Mouse (Mus musculus): ENCODE measurements around the gene Spatc1l.

Spatc1l gene

DNA sequence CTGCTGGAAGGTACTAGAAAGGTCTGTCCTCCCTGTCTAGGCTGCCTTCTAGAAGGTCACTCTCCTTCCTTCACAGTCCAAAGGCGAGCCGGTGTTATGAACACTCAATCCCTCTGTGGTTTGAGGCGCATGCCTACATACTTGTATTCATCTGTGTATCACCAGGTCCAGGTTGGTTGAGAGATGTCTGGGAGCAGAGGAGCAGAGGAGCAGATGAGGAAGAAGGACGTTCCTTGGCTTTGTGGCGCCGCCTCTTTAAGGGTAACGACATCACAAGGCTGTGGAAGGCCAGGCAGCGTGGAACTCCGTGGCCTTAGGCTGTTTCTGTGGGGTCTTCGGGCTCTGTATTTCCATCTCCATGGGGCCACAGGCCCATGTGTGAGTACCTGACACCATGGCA, at the start of gene Spatc1l:
Spatc1l (plus strand) TSS at position 301 of the 400 bp plus-strand sequence.
- no peak for DNase-seq (ENCODE audit: low read depth)

DNA sequence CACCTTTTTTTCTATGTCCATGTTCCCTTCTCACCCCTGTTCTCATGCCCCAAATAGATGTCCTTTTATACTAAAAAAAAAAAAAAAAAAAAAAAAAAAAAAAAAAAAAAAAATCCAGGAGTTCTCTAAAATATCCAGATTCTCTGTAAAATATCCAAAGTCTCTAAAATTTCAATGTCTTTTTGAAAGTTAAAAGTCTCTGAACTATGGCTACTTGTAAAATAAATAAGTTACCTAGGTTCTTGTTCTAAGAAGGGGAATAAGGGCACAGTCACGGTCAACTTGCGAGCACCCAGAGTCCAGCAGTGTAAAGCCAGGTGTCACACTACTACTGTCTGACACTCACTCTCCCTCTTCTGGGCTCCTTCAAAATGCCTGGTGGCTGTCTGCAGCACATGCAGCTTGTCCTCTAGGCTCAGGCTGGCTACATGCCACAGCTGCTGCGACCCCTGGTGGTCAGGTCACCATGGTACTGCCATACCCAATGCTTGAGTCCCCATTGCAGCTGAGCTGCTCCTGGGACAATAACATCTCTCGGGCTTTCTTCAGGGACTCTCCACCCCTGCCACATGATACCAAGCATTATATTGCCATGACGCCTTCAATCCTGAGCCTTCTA, 49.0 kb upstream of the Spatc1l start:
- DNase-seq (ENCODE audit: low read depth), result peak; percentile 73

DNA sequence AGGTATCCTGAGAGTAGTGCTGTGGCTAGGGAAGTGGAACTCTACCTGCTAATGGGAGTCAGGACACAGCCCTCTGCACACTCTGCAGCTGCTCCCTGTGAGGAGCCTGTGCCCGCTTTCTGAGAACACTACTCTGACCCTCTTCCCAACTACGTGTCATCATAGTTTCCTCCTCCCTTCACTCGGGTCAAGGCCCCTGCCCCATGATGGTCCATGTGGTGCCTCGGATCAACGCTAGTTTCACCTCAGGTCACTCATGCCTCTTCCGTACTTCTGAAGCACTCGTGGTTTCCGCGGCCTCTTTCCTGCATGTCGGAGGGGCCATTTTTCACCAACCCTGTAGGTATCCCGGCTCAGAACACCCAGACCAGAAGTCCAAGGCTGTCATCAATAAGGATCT, 31.1 kb upstream of the Spatc1l start:
- no peak for DNase-seq (ENCODE audit: low read depth)

DNA sequence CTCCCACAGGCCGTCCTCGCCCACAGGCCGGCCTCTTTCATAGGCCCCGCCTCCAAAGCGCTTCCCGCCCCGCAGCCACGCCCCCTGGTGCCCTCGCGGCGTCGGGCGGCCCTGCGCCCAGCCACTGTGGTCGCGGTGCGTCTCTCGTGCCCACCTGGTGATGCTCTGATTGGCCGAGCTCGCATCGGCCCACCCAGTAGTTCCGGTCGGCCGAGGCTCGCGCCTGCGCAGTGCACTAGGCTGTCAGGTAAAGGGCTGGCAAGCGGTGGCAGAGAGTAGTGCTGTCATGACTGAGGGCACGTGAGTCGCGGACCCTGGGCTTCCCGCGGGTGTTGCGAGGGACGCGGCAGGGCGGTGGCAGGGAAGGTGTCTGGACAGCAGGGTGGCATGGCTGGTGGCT, 30.7 kb upstream of the Spatc1l start, which contains the start of gene Lss:
Lss (plus strand) TSS at position 214 of the 400 bp plus-strand sequence.
- DNase-seq (ENCODE audit: low read depth), result peak; percentile 92

DNA sequence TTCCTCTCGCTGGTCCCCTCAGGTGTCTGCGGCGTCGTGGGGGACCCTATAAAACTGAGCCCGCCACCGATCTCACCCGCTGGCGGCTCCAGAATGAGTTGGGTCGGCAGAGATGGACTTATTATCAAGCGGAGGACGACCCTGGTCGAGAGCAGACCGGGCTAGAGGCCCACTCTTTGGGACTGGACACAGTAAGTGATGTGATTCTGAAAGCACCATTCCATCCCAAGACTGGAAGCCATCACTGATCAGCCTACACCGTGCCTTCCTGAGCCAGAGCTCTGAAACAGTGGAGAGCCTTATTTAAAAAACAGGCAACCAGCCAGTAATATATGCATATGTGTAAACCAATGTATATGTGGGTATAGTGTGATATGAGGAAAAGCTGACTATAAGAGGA, 30.2 kb upstream of the Spatc1l start:
- DNase-seq (ENCODE audit: low read depth), result peak; percentile 7

DNA sequence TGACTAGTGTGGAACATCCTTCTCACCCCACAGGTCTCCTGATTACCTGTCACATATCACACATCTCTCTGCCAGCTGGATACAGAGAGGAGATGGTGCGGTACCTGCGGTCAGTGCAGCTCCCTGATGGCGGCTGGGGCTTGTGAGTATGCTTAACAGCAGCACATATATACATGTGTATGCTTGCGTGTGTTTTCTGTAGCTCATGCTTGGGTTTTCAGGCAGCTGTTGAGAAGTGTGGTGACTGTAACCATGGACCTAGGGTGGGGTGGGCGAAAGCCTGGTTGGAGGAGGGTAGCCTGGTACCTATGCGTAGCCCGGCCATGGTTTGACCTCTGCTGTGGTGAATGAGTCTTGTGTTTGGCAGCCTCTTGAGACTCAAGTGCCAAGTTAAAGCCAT, 26.5 kb upstream of the Spatc1l start:
- no peak for DNase-seq (ENCODE audit: low read depth)

DNA sequence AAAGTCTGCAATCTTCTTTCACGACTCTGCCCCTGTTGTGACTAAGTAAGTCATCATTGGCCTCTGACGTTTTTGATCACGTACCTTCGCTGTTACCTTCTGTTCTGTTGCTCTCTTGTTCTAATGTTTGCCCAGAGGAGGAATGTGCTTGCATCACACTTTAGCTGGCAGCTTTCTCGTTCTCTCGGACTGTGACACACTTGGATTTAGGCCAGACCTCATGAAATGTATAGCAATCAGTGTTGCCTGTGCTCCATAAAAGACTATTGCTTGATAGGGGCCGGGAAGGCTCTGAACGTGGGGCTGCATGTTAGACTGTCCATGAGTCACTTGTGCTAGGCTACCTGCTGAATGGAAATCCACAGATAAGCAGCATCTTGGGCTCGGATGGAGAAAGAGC, 24.5 kb upstream of the Spatc1l start:
- no peak for DNase-seq (ENCODE audit: low read depth)

DNA sequence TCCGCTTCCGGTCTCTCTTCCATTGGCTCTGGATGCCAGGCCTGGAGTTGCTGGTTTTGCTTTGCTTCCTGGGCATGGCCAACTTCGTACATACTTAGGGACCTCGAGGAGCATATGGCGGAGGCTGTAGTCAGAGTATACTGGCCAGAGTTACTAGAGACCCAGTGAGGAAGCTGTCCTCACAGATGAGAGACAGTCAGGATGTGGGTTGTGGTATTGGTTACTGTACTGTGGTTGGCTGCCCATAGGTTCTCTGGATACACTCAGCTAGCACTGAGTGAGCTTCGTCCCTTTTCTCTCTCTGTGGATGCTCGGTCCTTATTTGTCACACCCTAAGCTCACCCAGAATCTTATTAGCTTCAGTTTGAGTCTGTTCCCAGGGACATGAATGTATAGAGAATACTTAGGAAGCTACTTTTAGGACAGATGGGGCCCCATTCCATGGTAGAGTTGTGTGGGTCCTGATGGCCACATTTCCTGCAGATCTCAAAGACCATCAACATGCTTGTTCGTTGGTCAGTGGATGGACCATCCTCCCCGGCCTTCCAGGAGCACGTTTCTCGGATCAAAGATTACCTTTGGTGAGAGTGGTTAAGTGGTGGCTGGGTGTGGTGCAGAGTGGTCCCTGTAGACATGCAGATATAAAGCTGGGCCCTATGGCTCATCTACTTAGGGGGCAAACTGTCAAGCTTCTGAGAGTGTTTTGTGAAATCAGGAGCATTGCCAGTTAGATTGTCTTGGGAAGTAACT, 20.6 kb upstream of the Spatc1l start:
- DNase-seq (ENCODE audit: low read depth), result no peak

DNA sequence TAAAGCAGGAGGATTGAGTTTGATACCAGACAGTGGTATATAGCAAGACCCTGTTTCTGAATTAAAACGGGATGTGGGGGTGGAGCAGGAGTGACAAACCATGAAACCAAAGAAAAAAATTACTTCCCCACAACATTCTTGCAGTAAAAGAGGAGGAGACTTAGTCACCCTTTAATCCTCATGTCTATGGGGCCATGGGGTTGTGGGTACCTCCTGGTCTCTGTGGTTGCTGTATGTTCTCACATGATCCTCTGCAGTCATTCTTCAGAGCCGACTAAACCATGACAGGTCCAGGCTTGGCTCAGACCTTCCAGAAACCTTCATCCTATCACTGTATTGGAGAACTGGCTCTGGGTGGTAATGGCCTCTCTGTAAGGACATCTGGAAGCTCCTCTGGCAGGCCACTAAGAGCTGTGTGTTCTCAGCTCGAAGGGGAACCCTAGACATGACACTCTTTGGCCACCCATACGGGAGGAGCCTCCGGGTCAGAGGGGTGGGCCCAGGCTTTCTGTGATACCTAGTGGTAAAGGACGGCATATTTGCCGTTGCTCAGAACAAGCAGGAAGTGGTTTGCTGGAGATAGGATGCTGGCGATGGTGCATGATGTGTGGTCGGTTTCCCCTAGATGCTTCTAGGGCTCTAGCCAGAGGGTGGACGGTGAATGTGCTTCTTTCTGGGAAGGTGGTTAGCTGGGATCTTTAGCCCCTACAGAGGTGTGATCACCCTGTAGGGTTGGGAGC, 19.3 kb upstream of the Spatc1l start:
- no peak for DNase-seq (ENCODE audit: low read depth)

DNA sequence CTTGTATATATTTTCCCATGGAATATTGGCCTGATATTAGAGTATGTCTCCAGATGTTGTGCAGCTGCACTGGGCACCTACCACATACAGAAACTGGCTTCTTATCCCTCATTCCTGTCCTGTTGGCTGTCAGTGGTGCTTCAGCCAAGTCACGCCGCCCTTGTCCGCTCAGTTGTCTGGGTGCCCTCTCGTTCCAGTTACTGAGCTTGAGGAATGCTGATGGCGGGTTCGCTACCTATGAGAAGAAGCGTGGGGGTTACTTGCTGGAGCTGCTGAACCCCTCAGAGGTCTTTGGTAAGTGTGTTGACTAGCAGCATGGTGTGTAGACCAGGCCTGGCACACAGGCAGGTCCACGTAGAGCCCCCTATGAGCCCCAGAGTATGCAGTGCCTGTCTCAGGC, 15.5 kb upstream of the Spatc1l start:
- no peak for DNase-seq (ENCODE audit: low read depth)

DNA sequence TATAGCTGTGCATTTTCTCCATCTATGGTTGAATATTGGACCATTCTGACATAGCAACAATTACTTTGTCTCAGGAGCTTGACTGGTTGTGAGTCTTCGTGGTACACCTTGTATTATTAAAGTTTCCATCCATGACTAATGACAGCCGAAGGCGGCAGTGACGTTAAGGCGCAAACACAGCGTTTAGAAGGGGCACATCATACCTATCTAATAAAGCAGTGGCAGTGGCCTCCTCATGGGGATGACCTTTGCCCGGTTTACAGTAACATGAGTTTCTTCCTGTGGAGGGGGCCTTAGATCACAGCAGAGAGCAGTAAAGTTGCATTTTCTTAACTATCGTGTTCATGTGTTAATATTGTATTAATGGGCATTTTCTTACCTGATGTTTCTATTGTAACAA, 13.9 kb upstream of the Spatc1l start:
- DNase-seq (ENCODE audit: low read depth), result no peak

DNA sequence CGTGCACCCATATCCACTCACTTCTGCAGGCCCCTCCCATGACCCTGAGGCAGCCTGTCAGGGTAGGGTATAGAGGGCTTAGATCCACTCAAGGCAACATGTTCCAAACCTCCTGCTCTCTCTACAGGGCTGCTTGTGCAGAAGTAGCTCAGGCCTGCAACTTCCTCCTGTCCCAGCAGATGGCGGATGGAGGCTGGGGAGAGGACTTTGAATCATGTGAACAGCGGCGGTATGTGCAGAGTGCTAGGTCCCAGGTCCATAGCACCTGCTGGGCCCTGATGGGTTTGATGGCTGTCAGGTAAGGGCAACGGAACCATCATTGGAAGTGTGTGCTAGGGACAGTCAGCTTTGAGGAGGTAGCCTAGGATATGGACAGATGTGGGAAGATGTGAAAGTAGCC, 11.6 kb upstream of the Spatc1l start:
- DNase-seq (ENCODE audit: low read depth), result no peak

DNA sequence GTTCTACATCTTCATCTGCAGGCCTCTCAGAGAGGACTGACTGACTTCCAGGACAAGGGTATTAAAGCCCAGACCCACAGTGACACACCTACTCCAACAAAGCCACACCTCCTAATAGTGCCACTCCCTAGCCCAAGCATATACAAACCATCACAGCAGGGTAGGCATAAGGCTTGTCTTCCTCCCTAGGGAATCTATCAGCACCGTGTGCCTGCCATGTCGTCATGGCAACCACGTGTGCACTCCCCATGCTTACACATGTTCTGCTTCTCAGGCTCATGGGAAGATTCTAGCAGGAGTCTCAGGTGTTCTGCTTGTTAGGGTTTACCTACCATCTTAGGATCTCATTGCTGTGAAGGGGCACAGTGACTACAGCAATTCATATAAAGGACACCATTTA, 10.5 kb upstream of the Spatc1l start:
- no peak for DNase-seq (ENCODE audit: low read depth)

DNA sequence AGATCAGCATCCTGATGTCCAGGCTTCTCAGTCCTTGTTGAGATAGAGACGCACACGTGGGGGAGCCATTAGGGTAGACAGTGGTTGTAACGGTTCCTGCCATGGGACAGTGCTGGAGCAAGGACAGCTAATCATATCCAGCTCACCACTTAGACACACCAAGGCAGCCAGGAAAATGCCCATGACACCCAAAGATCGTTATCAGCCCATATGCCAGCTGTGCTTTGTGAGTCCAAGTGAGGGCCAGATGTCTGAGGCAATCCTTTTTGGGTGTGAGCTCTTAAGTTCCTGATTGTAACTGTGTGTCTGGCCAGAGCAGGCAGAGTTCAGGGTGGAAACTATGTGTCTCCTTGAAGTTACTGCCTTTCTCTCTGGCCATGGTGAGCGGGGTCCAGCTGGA, 8.0 kb upstream of the Spatc1l start:
- no peak for DNase-seq (ENCODE audit: low read depth)

DNA sequence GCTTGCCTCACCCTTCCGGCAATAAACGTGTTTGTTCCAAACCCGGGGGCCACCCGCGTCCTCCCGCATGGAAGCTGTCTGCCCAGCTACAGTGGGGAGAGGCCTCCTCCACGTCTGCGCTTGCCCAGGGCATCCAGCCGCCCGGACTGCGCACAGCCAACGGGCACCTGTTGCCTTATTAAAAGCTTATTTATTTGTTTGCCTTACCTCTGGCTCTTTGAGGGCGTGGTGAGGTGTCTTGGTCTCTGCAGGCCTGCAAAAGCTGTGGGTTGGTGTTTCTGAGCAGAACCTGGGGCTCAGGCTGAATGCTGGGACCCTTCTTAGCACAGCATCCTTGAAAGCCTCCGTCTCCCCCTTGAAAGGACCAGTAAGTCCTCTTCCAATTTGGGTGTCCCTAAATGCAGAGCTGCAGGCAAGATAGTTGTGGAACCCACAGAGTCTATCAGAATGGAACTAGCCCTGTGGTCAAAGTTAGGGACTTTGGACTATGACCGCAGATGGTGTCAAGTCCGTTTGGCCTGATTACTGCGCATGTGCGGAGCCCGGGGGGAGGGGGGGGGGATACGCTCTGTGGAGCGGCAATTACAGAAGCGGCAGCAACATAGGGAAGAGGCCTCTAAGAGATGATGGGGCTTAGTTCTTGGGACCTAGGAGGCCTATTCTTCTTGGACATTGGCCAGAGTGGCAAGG, 8.1 kb downstream of the Spatc1l start:
- DNase-seq (ENCODE audit: low read depth), result no peak

DNA sequence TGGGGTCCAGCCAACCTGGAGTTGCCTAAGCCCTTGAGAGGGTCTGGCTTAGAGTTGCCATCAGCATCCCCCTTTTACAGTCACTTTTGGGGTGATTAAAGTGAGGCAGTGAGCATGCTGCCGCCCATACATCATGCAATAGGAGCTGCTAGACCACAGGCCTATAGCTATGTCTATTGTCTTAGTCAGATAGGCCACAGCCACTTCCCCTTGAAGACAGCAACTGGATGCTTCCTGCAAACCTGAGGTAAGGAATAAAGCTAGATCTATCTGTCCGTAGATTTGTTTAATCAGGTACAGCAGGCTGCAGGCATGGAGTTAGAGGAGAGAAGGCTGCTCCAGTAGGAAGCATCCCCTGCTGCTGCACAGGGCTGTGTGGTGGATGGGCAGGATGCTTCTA, 9.0 kb downstream of the Spatc1l start:
- no peak for DNase-seq (ENCODE audit: low read depth)

DNA sequence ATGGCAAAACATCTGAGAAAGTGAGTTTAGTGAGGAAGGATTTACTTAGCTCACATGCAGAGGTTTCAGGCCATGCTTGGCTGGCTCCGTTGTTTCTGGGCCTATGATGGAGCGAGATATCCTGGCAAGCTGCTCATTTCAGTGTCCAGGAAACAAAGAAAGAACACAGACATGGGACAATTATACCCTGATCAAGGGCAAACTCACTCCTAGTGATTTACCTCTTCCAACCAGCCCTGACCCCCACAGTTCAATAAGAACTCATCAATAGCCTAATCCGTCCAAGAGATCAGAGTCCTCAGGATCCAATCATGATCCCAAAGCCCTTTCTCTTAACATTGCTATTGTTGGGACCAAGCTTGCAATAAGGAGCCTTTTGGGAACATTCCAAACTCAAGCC, 10.1 kb downstream of the Spatc1l start:
- no peak for DNase-seq (ENCODE audit: low read depth)

DNA sequence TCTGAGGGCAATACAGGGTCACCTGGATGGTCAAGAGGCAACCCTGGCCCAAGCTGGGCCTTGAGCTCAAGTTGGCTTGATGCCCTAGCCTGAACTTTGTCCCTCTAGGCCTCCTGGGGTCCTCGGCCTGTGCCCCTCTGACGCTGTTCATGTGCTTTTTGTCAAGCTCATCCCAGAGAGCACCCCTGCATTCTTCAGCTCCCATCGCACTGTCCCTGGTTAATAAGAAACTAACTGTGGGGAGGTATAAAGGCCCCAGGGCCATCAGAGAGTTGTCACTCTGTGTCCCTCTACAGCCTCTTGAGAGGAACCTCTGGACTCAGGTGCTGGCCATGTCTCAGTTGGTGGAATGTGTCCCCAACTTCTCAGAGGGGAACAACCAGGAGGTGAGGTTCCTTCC, 13.3 kb downstream of the Spatc1l start, which contains the start of gene Ftcd:
Ftcd (plus strand) TSS at position 275 of the 400 bp plus-strand sequence.
- DNase-seq (ENCODE audit: low read depth), result no peak

DNA sequence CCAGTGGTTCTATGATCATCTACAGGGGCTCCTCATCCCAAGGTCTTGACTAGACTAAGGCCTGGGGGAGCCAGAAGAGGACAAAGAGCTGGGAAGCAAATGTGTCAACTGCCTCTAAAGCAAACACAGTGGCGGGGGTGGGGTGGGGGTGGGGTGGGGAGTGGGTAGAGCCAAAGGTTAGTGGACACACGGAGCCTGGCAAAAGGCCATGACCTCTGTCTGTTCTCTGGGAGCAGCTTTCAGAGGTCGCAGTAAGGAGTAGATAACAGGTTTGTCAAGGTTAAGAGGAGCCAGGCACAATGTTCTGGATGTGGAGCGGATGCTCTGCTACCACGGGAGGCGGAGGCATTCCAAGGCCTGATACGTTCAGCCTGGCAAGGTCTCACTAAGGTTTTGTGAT, 14.8 kb downstream of the Spatc1l start:
- no peak for DNase-seq (ENCODE audit: low read depth)

DNA sequence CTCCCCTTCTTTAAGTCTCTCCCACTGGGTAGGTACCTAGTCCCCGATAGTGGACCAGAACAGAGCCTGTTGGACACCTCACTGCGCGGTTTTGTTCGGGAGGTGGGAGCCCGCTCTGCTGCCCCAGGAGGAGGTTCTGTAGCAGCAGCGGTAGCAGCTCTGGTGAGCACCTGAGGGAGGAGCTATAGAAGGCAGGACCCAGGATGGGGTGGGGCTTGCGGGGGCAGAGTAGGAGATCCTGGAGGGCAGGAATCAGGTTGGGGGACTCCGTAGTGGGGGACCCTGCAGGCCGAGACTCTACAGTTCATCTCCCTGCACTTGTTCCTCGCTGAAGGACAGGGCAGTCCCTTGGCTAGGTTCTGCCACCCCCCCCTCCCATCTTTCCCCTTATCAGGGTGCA, 22.1 kb downstream of the Spatc1l start:
- no peak for DNase-seq (ENCODE audit: low read depth)

DNA sequence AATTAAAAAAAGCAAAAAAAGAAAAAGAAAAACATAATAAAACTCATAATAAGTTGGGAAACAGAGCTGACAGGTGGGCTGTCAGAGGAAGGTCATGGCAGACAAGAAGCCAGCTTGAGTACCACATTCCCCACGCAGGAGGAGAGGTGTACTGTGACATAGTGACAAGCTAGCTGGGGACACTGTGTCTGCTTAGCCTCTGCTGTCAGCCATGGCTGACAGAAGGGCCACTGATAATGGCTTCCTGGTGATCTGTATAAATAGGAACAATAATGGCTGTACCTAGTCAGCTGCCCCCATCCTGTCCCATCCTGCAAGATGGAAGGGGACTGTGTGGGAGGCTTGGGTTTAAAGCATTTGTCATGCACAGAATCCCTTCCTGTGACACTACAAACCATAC, 24.1 kb downstream of the Spatc1l start:
- DNase-seq (ENCODE audit: low read depth), result no peak

DNA sequence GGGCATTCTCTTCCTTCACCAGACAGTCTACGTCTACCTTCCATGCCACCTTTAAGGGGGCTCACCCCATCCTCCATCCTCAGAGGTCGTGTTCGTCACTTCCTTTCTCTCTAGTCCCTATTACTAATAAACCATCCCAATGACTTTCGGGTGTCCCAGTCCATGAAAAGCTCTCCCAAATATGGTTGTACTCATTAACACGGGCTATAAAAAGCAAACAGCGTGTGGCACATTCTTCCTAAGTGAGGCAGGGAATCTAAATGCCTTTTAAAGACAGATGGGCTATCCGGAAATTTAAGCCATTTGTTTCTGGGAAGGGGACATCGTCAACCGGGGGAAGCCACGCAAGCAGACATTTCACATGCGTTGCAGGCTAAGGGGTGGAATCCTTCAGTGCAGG, 28.1 kb downstream of the Spatc1l start:
- no peak for DNase-seq (ENCODE audit: low read depth)

DNA sequence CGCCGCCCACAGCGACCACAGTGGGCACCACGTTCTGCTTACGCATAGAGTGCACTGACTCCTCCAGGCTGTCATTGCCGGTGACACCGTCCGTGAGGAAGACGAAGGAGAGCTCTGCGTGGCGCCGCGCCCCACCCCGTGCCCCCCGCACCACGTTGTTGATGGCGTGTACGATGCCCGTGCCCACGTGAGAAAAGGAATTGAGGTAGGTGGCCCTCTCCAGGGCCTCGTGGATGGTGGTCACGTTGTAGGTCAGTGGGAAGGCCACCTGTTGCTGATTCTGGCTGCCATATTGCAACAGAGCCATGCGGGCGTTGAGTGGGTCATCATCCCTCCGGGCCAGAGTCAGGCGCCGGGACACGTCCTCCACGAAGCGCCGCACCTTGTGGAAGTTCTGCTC, 34.3 kb downstream of the Spatc1l start:
- DNase-seq (ENCODE audit: low read depth), result no peak

All from c-Kit-positive CD71-positive TER-119-negative erythroid progenitor cells, embryonic 14.5 days (primary cell).